Mouse (Mus musculus) megakaryocyte, embryonic 14.5 days (primary cell): ENCODE measurements around the gene Eml1. TPM values are rescaled to one million over a fixed set of nuclear protein-coding genes. Genes with fewer than 3 reads are reported as not detected.
"Not testable (repeated sequence)": the region's sequence is repeated elsewhere in the genome, so short reads cannot be mapped to it uniquely, and the experiment has no call there.

Source experiments
- H3K27me3 ChIP-seq: replicated peaks from 2 replicates; pipeline ENCODE3; 2012; ENCODE audit warnings: inconsistent platforms
- H3K36me3 ChIP-seq: replicated peaks from 2 replicates; pipeline ENCODE3; 2012; ENCODE audit warnings: low read length, inconsistent platforms, mixed read lengths
- H3K4me1 ChIP-seq: 2 replicates; pipeline ENCODE4 v1.6.1; 2012; ENCODE audit warnings: inconsistent platforms
- H3K4me3 ChIP-seq: replicated peaks from 2 replicates; pipeline ENCODE3; 2012; ENCODE audit warnings: moderate library complexity, mild to moderate bottlenecking, inconsistent platforms
- H3K9me3 ChIP-seq: 2 replicates; pipeline ENCODE4 v1.6.1; 2012; ENCODE audit warnings: inconsistent platforms
- FLI1 ChIP-seq: IDR thresholded peaks from 2 replicates; pipeline ENCODE4 v1.6.1; 2012; ENCODE audit warnings: low read length, inconsistent platforms, mixed read lengths
- GATA1 ChIP-seq: IDR thresholded peaks from 3 replicates; pipeline ENCODE4 v1.6.1; 2012; ENCODE audit warnings: mixed read lengths, low read length, inconsistent platforms, borderline replicate concordance
- polyA plus RNA-seq: library from polyadenylated mRNA; stranded (reverse); fragments of >175 nt; gene quantifications from 2 replicates; pipeline ENCODE4 v1.2.3, GENCODE M21; 2012; ENCODE audit warnings: low replicate concordance; ENCODE audit not compliant: insufficient read depth

Gene Eml1
- polyA plus RNA-seq, 1 experiment = not detected

DNA sequence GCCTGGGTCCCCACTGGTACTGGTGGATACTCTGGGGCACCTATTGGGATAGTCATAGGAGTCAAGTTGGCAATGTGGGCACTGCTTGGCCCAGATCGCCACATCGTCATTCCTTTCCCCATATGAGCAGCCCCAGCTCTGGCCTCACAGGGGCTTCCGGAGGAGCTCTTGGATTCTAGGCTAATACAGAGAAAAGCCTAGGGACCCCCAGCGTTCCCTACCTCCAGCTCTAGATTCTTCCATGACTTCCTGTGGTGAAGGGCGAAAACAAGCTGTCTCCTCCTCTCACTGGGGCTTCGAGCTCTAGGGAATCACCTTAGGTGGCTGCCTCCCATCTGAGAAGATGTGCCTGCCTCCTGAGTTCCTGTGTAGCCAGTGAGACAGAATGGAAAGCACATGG is 119.6 kb downstream of the Eml1 start:
- no peak overlapping the region for H3K4me3 ChIP-seq

DNA sequence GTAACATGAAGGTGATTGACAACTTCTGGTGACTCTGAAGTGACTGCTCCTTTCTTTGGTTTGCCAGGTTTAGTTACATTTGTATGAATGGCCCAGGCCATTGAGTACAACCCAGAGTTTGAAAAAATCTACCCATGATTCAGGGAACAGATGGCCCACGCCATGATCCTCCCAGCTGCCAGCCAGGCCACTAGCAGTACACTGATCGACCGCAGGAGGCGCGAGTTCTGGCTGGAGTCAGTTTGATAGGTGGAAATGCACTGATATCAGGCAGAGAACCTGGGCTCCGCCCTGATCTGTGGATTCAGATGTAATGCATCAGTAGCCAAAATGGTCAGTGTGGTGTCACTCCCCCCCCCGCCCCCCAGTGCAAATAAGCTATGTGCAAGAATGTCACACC is 120.2 kb downstream of the Eml1 start:
- Histone ChIP-seq H3K27me3 (peaks cover 62% of the 10 kb centered on the region), H3K9me3 (no peaks in the 10 kb centered on the region), H3K4me1 (no peaks in the 10 kb centered on the region; the same call in 1 of the 2 replicates), H3K4me3 (no peak overlapping the region), H3K36me3 (no peaks in the 10 kb centered on the region)
- TF ChIP-seq FLI1 (no peak), GATA1 (no peak)

More for the DNA sequence above, 119.6 kb downstream of the Eml1 start:
- no peak for TF ChIP-seq GATA1
- no peak for TF ChIP-seq FLI1
- no peaks in the 10 kb centered on the region; the same call in 1 of the 2 replicates for H3K4me1 ChIP-seq
- peaks cover 60% of the 10 kb centered on the region for H3K27me3 ChIP-seq
- no peaks in the 10 kb centered on the region for H3K36me3 ChIP-seq
- no peaks in the 10 kb centered on the region for H3K9me3 ChIP-seq

DNA sequence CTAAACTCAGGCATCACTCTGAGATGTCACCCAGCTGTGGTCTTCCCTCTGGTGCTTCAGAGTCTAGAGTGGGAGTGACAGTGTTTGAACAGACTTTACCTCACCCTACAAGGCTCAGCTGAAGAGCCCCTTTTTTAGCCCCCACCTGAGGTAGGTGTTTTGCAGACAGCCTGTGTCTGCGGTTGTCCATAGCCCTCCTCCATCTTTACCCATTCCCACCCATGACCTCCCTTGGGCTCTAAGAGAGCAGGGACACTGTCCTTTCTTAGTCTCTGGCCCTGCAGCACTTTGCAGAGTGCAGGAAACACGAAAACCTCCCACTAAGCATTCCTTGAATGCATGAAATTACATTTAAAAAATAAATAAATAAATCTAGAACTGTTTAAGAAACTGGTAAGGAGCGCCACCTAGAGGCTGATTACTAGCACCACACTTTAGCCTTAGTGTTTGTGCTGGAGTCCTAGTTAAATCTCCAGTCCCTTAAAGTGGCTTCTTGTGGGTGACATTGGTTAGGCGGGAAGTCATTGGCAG is 123.3 kb downstream of the Eml1 start:
- Histone ChIP-seq H3K4me1 (no peaks in the 10 kb centered on the region), H3K4me3 (no peak overlapping the region), H3K27me3 (peaks cover 58% of the 10 kb centered on the region), H3K36me3 (no peaks in the 10 kb centered on the region), H3K9me3 (no peaks in the 10 kb centered on the region)
- TF ChIP-seq GATA1 (no peak), FLI1 (no peak)

DNA sequence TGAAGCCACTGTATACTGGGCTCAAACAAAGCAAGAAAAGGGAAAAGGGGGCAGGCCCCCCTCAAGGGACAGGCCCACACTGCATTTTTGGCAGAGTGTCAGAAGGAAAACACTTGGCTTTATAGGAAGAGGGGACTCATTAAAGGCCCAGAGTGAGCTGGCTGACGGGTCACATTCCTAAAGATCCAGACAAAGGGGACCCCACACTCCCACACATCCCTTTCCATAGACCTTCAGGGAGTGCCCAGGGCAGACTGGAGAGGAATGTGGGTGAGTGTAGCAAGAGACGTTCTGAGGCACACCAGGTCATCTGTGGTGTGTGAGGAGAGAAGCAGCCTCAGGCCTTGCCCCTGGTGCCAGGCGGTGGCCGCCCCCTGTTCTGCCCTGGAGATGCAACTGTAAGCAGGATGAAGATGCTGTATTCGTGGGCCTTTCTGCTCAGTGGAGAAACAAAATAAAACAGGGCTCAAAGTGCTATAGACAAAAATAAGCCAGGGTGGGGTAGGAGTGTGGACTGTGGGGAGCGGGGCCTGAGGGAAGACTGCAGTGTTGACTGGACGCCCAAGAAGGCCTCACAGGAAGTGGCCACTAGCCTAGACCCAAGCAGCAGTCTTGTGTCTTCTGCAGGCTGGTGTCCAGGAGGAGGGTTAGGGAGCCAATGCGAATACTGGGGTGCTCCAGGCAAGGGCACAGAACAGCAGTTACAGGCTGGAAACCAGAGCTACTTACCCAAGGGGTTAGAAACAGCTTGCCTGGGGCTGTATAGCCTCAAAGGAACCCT is 124.9 kb downstream of the Eml1 start:
- H3K9me3 ChIP-seq = peaks cover 4% of the 10 kb centered on the region; the same call in 1 of the 2 replicates

DNA sequence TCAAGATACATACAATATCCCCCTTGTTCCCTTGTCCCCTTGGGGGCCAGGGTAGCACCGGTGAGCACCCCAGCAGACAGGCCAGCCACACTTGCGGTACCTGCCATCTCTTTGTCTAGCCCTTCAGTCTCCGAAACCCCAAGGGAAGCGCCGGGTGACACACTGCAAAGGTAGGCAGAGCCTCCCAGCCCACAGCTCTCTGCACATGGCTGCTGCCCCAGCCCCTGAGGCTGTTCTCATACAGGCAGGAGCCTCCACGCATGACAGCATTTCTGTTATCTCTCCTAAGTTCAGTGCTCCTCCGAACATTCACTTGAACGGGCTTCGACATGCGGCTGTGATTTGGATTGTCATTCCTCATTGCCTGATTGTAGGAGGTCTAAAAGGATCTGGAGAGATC is 132.3 kb downstream of the Eml1 start:
- TF ChIP-seq GATA1 (no peak), FLI1 (no peak)
- Histone ChIP-seq H3K4me1 (peaks cover 13% of the 10 kb centered on the region; the same call in 1 of the 2 replicates), H3K4me3 (no peak overlapping the region), H3K9me3 (peaks cover 9% of the 10 kb centered on the region; the same call in 1 of the 2 replicates), H3K36me3 (no peaks in the 10 kb centered on the region), H3K27me3 (peaks cover 30% of the 10 kb centered on the region)

More for the DNA sequence above, 124.9 kb downstream of the Eml1 start:
- no peaks in the 10 kb centered on the region for H3K4me1 ChIP-seq
- TF ChIP-seq GATA1 (no peak), FLI1 (no peak)
- H3K27me3 ChIP-seq = peaks cover 54% of the 10 kb centered on the region
- no peak overlapping the region for H3K4me3 ChIP-seq
- H3K36me3 ChIP-seq = no peaks in the 10 kb centered on the region

DNA sequence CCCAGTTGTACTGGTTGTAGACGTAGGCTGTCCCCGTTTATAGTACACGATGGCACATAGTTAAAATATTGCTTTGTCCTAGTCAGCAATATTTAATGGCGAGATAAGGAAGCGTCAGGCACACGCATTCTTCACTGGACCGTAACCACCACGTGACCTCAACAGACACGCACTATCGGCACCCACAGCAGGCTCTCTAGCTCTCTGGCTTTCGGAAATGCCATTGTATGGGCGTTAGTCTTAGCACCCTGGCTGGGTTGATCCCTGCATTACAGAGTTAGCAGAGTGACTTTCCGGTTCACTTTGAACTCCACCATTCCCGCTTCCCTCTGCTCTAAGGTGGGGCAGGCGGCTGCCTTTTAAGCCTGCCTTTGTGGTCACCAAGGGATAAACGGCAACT is 132.8 kb downstream of the Eml1 start:
- Histone ChIP-seq H3K27me3 (peaks cover 28% of the 10 kb centered on the region), H3K36me3 (no peaks in the 10 kb centered on the region), H3K4me3 (peak overlapping the region; percentile 80), H3K4me1 (peaks cover 13% of the 10 kb centered on the region; the same call in 1 of the 2 replicates), H3K9me3 (peaks cover 9% of the 10 kb centered on the region; the same call in 1 of the 2 replicates)
- TF ChIP-seq GATA1 = no peak
- TF ChIP-seq FLI1 = no peak

DNA sequence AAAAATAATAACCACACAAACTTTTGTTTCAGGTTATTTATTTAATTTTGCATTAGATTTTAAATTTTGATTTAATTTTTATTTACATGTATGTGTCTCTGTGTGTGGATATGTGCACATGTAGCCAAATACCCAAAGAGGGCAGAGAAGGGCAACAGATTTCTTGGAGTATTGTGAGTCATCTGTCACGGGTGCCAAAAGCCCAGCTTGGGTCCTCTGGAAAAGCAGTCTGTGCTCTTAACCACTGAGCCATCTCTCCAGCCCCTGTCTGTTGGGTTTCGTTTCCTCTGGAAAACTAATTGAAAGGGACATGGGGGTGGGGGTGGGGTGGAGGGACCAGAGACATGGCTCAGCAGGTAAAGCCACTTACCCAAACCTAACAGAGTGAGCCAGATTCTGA is 135.1 kb downstream of the Eml1 start:
- TF ChIP-seq GATA1 = no peak
- no peak for TF ChIP-seq FLI1
- H3K27me3 ChIP-seq = peaks cover 28% of the 10 kb centered on the region
- no peaks in the 10 kb centered on the region for H3K36me3 ChIP-seq
- 0 out of 2 replicates have a peak, but pooled peaks cover 5% of the 10 kb centered on the region for H3K9me3 ChIP-seq
- peaks cover 13% of the 10 kb centered on the region; the same call in 1 of the 2 replicates for H3K4me1 ChIP-seq
- H3K4me3 ChIP-seq = no peak overlapping the region

DNA sequence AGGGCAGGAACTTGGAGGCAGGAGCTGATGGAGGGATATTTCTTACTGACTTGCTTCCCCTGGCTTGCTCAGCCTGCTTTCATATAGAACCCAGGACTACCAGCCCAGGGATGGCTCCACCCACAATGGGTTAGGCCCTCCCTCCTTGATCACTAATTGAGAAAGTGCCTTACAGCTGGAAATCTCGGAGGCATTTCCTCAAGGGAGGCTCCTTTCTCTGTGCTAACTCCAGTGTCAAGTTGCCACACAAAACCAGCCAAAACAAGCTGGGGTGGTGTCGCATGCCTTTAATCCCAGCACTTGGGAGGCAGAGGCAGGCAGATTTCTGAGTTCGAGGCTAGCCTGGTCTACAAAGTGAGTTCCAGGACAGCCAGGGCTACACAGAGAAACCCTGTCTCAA is 136.3 kb downstream of the Eml1 start:
- H3K4me3 ChIP-seq, H3K9me3 ChIP-seq, H3K36me3 ChIP-seq: not testable (repeated sequence)
- peaks cover 13% of the 10 kb centered on the region; the same call in 1 of the 2 replicates for H3K4me1 ChIP-seq
- H3K27me3 ChIP-seq = peaks cover 32% of the 10 kb centered on the region

DNA sequence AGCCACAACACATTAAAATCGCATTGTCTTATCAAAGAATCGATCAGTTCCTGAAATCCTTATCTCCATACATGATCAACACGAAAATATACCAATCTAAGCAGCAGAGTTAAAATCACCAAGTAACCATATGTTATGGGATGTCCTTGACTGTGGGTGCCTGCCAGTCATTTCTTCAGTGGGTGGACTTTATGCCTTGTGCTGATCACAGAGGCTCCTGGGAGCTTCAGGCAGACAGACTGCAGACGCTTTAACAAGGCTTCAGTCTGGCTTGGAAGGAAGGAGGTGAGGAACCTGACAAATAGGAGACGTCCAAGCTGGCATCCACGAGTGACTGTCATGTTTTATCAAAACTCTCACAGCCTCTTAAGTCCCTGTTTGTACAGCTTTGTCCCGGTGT is 139.8 kb downstream of the Eml1 start:
- Histone ChIP-seq H3K36me3 (no peaks in the 10 kb centered on the region), H3K4me3 (no peak overlapping the region), H3K27me3 (peaks cover 33% of the 10 kb centered on the region), H3K4me1 (no peaks in the 10 kb centered on the region), H3K9me3 (no peaks in the 10 kb centered on the region)
- TF ChIP-seq FLI1 (no peak), GATA1 (no peak)

DNA sequence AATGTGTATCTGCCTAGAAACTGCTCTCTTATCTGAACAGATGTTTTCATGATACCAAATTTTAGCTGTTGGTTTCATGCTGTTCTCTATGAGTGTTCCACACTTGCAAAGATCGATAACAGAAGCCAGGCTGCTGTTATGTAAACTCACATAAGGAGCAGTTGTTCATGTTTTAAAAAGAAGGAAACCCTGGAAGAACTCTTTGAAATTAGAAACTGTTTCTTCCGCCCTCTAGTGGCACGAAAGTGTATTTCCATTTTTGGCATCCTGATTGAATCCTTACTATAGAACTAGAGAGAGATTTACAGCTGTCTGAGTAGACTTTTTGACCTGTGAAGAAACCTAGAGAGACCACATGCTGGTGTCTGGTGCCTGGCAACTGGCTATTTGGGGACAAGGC is 140.3 kb downstream of the Eml1 start:
- H3K9me3 ChIP-seq = no peaks in the 10 kb centered on the region
- no peak overlapping the region for H3K4me3 ChIP-seq
- no peaks in the 10 kb centered on the region for H3K36me3 ChIP-seq
- TF ChIP-seq FLI1 = no peak
- no peak for TF ChIP-seq GATA1
- H3K4me1 ChIP-seq = no peaks in the 10 kb centered on the region
- peaks cover 36% of the 10 kb centered on the region for H3K27me3 ChIP-seq
